Mouse (Mus musculus): ENCODE results near the gene Mrrf. TPM values are rescaled to one million over a fixed set of nuclear protein-coding genes. Genes with fewer than 3 reads are reported as not detected.

The Mrrf gene
- polyA plus RNA-seq, 1 experiment = 21.1 TPM

- TF ChIP-seq POLR2A (IDR thresholded peaks at IDR 0.05; ENCODE audit: extremely low read depth, insufficient read depth, low read length) = no peak
- no peak overlapping the region for H3K27ac ChIP-seq (ENCODE audit: insufficient read depth, low read length)
- H3K4me3 ChIP-seq (ENCODE audit: insufficient read depth, low read length) = no peak overlapping the region
- H3K4me1 ChIP-seq (ENCODE audit: control insufficient read depth, insufficient read depth, low read length) = peaks cover 2% of the 10 kb centered on the region; the same call in 1 of the 2 replicates
Observed at GRCm38 (mm10) chr2:36197021-36197420, 60.8 kb downstream of the Mrrf start.

DNA sequence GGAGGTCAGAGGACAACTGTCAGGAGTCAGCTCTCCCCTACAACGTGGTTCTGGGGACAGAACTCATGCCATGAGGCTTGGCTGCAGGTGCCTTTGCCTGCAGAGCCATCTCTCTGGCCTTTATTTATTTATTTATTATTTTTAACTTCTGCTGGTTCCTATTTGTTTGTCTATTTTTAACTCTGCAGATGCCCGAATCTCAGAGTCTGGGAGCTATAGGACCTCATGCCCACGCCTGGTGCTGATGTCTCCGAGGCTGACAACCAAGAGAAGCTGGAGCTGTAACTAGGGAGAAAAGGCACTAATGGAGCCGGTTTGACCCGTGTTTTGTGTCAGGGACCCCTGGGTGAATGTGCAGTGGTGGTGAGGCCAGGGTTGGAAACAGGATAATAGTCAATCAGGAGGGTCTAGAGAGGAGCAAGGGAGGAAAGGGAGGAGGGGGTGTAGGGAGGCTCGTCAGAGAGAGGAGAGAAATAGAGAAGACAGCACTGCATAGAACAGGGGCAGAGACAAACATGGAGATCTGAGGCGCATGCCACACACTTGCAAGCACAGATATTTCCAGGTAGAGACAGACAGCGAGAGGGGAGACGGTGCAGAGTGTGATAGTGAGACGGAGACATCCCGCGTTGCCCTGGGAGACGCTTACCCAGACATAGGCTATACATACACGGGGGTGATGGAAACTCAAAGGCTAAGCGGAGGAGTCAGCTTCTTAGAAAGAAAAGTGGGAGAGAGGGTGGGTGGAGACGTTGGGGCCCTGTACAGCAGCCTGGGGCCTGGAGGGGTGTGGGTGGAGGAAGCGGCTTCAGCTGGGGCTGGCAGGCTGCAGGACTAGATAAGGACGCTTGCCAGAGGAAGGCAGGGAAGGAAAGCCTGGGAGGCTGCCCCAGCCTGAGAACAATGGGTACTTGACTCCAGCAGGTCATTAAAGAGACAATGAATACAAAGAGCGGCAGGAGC is 62.0 kb downstream of the Mrrf start:
- Histone ChIP-seq H3K4me3 (ENCODE audit: insufficient read depth, low read length) (no peak overlapping the region), H3K4me1 (ENCODE audit: control insufficient read depth, insufficient read depth, low read length) (peaks cover 5% of the 10 kb centered on the region; the same call in 1 of the 2 replicates), H3K27ac (ENCODE audit: insufficient read depth, low read length) (peak overlapping the region; percentile 30)
- no peak for TF ChIP-seq CTCF (IDR thresholded peaks at IDR 0.05; ENCODE audit: extremely low read depth, insufficient read depth, low read length)
- no peak for TF ChIP-seq POLR2A (IDR thresholded peaks at IDR 0.05; ENCODE audit: extremely low read depth, insufficient read depth, low read length)

DNA sequence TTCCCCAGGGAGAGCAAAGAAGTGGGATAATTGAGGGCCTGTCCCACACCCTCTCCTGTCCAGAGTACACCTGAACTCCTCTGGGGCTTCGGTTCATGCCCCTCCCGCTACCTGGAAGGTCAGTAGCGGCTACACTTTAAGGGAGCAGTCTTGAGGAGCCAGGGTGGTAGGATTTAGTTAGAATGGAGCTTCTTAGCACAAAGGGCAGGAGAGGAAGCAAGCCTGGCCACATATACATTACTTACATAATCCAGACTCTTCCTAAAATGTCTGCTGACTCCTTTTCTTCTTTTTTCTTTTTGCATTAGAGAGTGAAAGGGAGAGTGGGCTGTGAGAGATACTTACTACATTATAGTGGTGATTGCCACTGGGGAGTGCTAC is 62.7 kb downstream of the Mrrf start:
- Histone ChIP-seq H3K27ac (ENCODE audit: insufficient read depth, low read length) (peak overlapping the region; percentile 26), H3K4me3 (ENCODE audit: insufficient read depth, low read length) (no peak overlapping the region), H3K4me1 (ENCODE audit: control insufficient read depth, insufficient read depth, low read length) (peaks cover 5% of the 10 kb centered on the region; the same call in 1 of the 2 replicates)
- no peak for TF ChIP-seq POLR2A (IDR thresholded peaks at IDR 0.05; ENCODE audit: extremely low read depth, insufficient read depth, low read length)
- TF ChIP-seq CTCF (IDR thresholded peaks at IDR 0.05; ENCODE audit: extremely low read depth, insufficient read depth, low read length) = no peak

- no peak for TF ChIP-seq POLR2A (IDR thresholded peaks at IDR 0.05; ENCODE audit: extremely low read depth, insufficient read depth, low read length)
- TF ChIP-seq CTCF (IDR thresholded peaks at IDR 0.05; ENCODE audit: extremely low read depth, insufficient read depth, low read length) = no peak
- H3K4me1 ChIP-seq (ENCODE audit: control insufficient read depth, insufficient read depth, low read length) = peaks cover 5% of the 10 kb centered on the region; the same call in 1 of the 2 replicates
- H3K27ac ChIP-seq (ENCODE audit: insufficient read depth, low read length) = no peak overlapping the region
- no peak overlapping the region for H3K4me3 ChIP-seq (ENCODE audit: insufficient read depth, low read length)
Observed at GRCm38 (mm10) chr2:36200813-36201212, 64.6 kb downstream of the Mrrf start.

DNA sequence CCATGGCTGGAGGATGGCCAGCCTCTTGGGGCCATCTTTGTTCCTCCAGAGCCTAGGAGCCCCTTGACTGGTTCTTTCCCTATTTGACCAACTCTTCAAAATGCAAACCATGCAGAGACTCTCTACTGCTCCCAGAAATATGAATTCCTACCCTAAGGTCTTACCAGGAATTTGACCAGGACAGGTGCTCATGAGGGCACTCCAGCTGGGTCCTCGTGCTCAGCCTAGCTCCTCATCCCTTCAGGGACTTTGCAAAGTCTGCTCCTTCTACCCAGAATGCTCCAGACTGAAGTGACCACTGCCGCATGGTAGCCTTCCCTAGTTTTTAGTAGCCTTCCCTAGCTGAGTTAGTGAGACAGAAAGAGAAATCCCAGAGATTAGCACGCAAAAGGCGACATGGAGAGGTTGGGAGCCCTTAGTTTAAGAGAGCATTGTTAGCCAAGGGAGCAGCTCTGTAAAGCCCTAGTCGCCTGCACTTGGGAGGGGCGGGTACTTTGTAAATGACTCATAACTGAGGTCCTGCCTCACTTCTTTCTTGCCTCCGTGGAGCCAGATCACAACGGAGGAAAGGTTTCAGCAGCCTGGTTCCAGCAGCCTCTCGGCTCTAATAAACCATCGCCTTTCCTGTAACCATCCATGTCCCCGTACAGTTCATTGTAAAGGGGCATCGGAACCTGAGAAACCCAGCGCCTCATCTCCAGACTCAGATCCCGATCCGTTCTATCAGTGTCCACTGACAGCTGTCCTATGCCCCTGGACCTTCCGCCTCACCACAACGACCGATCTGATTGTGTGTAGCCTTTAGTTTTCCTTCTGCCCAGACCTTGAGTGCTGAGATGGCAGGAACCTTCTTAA is 65.8 kb downstream of the Mrrf start:
- Histone ChIP-seq H3K4me3 (ENCODE audit: insufficient read depth, low read length) (no peak overlapping the region; the same call in 1 of the 2 replicates), H3K4me1 (ENCODE audit: control insufficient read depth, insufficient read depth, low read length) (peaks cover 5% of the 10 kb centered on the region; the same call in 1 of the 2 replicates), H3K27ac (ENCODE audit: insufficient read depth, low read length) (no peak overlapping the region)
- no peak for TF ChIP-seq CTCF (IDR thresholded peaks at IDR 0.05; ENCODE audit: extremely low read depth, insufficient read depth, low read length)
- TF ChIP-seq POLR2A (IDR thresholded peaks at IDR 0.05; ENCODE audit: extremely low read depth, insufficient read depth, low read length) = no peak

DNA sequence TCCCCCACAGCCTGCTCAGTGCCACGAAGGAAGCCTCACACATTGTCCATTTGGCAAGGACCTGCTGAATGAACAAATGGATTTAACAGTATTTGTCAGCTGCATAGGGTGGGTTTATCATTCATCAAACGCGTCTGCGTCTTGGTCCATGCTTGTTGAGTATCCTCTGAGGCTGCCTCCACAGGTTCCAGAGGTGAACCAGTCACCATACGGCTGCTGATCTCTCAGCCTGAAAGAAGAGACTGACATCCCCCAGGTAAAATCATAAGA is 66.4 kb downstream of the Mrrf start:
- peak overlapping the region; percentile 17; the same call in 1 of the 2 replicates for H3K4me3 ChIP-seq (ENCODE audit: insufficient read depth, low read length)
- TF ChIP-seq CTCF (IDR thresholded peaks at IDR 0.05; ENCODE audit: extremely low read depth, insufficient read depth, low read length) = no peak
- no peak for TF ChIP-seq POLR2A (IDR thresholded peaks at IDR 0.05; ENCODE audit: extremely low read depth, insufficient read depth, low read length)
- no peak overlapping the region for H3K27ac ChIP-seq (ENCODE audit: insufficient read depth, low read length)
- H3K4me1 ChIP-seq (ENCODE audit: control insufficient read depth, insufficient read depth, low read length) = peaks cover 5% of the 10 kb centered on the region; the same call in 1 of the 2 replicates

DNA sequence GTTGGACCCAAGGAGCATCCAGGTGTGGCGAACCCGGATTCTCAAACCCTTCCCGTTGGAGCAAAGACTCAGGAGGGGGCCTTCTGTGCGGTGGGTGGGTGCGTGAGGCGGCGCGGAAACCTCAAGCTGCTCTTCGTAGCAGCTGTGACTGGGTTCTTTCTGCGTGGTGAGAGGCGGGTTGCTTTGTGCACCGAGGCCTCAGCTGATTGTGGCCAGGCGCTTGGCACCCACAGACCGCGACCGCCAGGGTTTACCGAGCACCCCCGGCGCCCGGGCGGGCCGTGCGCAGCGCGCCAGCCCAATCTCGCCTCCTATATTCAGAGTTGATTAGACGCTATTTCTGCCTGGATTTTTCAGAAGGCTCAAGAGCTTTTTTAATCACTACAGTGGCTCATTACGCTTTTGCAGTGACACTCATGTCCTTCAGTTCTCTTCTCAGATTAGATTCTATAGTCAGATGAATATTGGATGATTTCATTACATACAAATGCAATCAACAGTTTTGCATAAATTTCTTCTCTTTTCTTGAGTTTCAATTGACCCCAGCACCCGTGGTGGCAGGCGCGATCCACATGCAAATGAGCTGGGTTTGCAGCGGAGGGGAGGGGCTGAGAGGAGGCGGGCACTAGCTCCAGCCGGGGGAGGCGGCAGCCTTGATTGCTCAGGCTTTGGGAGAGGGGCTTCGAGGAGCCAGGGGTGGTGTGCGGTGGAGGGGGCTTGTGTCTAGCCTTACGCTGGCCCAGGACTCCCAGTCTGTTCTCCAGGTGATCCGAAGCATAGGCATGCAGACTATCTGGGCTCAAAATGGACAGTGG is 67.0 kb downstream of the Mrrf start:
- no peak overlapping the region for H3K27ac ChIP-seq (ENCODE audit: insufficient read depth, low read length)
- no peak for TF ChIP-seq CTCF (IDR thresholded peaks at IDR 0.05; ENCODE audit: extremely low read depth, insufficient read depth, low read length)
- no peak for TF ChIP-seq POLR2A (IDR thresholded peaks at IDR 0.05; ENCODE audit: extremely low read depth, insufficient read depth, low read length)
- H3K4me3 ChIP-seq (ENCODE audit: insufficient read depth, low read length) = peak overlapping the region; percentile 17; the same call in 1 of the 2 replicates
- peaks cover 3% of the 10 kb centered on the region; the same call in 1 of the 2 replicates for H3K4me1 ChIP-seq (ENCODE audit: control insufficient read depth, insufficient read depth, low read length)

- H3K4me3 ChIP-seq (ENCODE audit: insufficient read depth, low read length) = no peak overlapping the region
- peaks cover 3% of the 10 kb centered on the region; the same call in 1 of the 2 replicates for H3K4me1 ChIP-seq (ENCODE audit: control insufficient read depth, insufficient read depth, low read length)
- TF ChIP-seq POLR2A (IDR thresholded peaks at IDR 0.05; ENCODE audit: extremely low read depth, insufficient read depth, low read length) (no peak), CTCF (IDR thresholded peaks at IDR 0.05; ENCODE audit: extremely low read depth, insufficient read depth, low read length) (no peak)
- H3K27ac ChIP-seq (ENCODE audit: insufficient read depth, low read length) = no peak overlapping the region
Observed at GRCm38 (mm10) chr2:36204595-36204994, 68.4 kb downstream of the Mrrf start.

DNA sequence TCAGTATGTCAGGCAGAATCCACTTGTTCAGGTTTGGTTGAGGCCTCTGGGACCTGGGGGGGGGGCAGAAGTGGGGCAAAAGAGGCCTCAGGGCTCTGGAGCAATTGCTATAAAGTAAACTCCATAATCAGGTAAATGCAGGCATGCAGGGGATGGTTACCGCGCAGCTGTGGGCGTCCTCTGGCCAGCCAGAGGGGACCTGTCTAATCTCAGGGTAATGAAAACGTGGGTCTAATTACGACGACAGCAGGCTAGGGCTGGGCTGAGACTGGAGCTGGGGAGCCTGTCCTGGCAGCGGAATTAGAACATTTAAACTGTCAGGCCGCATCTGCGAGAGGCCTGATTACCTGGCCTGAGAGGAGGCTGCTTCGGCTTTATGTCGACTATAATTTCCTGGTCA is 70.9 kb downstream of the Mrrf start:
- TF ChIP-seq POLR2A (IDR thresholded peaks at IDR 0.05; ENCODE audit: extremely low read depth, insufficient read depth, low read length) = no peak
- no peak for TF ChIP-seq CTCF (IDR thresholded peaks at IDR 0.05; ENCODE audit: extremely low read depth, insufficient read depth, low read length)
- Histone ChIP-seq H3K4me3 (ENCODE audit: insufficient read depth, low read length) (no peak overlapping the region), H3K4me1 (ENCODE audit: control insufficient read depth, insufficient read depth, low read length) (peaks cover 3% of the 10 kb centered on the region; the same call in 1 of the 2 replicates), H3K27ac (ENCODE audit: insufficient read depth, low read length) (no peak overlapping the region)

Data from cortical plate, adult 2 months (tissue).